Mouse (Mus musculus) megakaryocyte, embryonic 14.5 days (primary cell): Measurements from ENCODE around the gene Pitpnb. TPM values are rescaled to one million over a fixed set of nuclear protein-coding genes. Genes with fewer than 3 reads are reported as not detected.

Experiments used
- H3K27me3 ChIP-seq: replicated peaks from 2 replicates; pipeline ENCODE3; 2012; ENCODE audit warnings: inconsistent platforms
- H3K36me3 ChIP-seq: replicated peaks from 2 replicates; pipeline ENCODE3; 2012; ENCODE audit warnings: low read length, inconsistent platforms, mixed read lengths
- H3K4me1 ChIP-seq: 2 replicates; pipeline ENCODE4 v1.6.1; 2012; ENCODE audit warnings: inconsistent platforms
- H3K4me3 ChIP-seq: replicated peaks from 2 replicates; pipeline ENCODE3; 2012; ENCODE audit warnings: moderate library complexity, mild to moderate bottlenecking, inconsistent platforms
- H3K9me3 ChIP-seq: 2 replicates; pipeline ENCODE4 v1.6.1; 2012; ENCODE audit warnings: inconsistent platforms
- FLI1 ChIP-seq: IDR thresholded peaks from 2 replicates; pipeline ENCODE4 v1.6.1; 2012; ENCODE audit warnings: low read length, inconsistent platforms, mixed read lengths
- GATA1 ChIP-seq: IDR thresholded peaks from 3 replicates; pipeline ENCODE4 v1.6.1; 2012; ENCODE audit warnings: mixed read lengths, low read length, inconsistent platforms, borderline replicate concordance
- polyA plus RNA-seq: library from polyadenylated mRNA; stranded (reverse); fragments of >175 nt; gene quantifications from 2 replicates; pipeline ENCODE4 v1.2.3, GENCODE M21; 2012; ENCODE audit warnings: low replicate concordance; ENCODE audit not compliant: insufficient read depth

Gene Pitpnb
- polyA plus RNA-seq, 1 experiment, result 21.4 TPM

DNA sequence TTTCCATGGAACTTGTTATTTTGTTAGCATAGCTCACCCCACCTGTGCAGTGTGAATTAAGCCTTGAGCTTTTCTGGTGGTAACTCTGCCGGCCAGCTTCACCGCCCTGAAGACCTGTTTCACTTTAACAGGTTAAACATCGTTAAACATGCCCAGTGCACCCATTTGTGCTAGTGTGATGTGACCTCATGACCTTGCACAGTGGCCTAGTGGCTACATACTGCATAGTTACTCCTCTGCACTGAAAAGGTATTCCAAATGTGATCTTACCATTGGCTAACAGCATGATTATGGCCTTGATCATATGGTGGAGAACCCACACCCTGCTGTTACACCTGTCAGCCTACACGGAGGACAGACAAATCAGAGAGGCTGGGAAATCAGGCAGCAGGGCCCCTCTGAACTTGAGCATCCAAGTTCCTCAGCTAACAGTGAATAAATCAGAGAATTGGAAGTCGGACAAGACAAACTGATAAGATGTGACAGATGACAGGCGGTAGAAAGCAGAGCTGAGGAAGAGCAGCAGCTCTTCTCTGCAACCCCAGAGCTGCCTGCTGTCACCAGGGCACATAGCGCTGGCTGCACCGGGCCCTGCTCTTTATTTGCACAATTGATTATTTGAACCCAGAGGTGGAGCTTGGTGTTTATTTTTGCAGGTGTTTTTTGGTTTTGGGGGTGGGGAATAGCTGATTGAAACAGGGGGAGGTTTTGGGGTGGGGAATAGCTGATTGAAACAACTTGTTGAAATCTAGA, 5.6 kb downstream of the Pitpnb start:
- TF ChIP-seq FLI1 (no peak), GATA1 (no peak)
- Histone ChIP-seq H3K36me3 (peaks cover 80% of the 10 kb centered on the region), H3K27me3 (no peaks in the 10 kb centered on the region)

DNA sequence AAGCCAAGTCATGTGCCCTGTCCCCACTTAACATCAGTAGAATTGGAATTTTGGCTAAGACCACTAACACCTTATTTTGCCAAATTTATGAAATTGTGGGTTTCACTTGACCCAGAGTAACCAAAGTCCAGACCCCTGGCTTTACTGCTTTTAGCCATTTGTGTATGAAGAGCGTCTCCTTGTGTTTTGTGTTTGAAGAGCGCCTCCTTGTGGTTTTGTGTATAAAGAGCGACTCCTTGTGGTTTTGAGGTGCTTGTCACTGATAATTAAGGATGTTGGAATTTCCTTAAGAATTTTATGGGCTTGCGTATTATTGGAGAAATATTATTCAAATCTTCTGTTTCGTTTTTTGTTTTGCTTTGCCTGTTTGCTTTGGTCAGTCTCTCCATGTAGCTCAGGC, 11.0 kb downstream of the Pitpnb start:
- Histone ChIP-seq H3K9me3 (no peaks in the 10 kb centered on the region), H3K36me3 (peaks cover 99% of the 10 kb centered on the region), H3K27me3 (no peaks in the 10 kb centered on the region), H3K4me3 (no peak overlapping the region), H3K4me1 (peaks cover 44% of the 10 kb centered on the region)
- TF ChIP-seq GATA1 (no peak), FLI1 (no peak)

More for the DNA sequence above, 5.6 kb downstream of the Pitpnb start:
- H3K9me3 ChIP-seq, result no peaks in the 10 kb centered on the region
- H3K4me1 ChIP-seq, result peaks cover 69% of the 10 kb centered on the region
- H3K4me3 ChIP-seq, result no peak overlapping the region

DNA sequence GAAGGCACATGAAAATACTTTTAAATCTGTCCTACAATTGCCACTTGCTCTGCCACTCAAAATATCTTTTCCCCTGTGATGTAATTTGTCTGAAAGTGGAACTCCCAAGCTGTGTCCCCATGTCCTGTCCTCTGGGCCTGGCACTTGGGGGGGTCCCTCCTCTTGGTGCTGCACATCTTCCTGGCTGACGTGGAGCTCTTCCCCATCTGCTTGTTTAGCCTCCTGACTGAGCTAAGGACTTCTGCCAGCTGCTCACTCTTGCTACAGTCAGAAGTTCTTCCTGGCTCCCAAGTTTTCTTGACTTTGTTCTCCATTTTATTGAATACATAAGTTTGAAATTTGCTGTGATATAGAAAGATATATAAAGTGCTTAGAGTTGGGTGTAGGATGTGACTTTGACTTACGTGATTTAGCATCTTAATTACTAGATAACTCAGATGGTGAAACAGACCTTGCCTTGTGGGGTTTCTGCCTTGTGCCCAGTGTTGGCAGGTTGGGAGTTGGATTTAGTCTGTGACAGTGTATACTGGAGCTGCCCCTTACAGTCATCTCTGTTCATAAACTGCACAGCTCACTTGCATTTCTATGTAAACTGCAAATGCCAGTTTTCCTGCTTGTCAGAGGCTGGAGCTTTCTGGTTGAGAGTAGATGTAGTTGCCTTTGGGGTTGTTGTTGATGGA, 14.3 kb downstream of the Pitpnb start:
- TF ChIP-seq FLI1, result no peak
- Histone ChIP-seq H3K4me3 (no peak overlapping the region), H3K27me3 (no peaks in the 10 kb centered on the region), H3K36me3 (peaks cover 100% of the 10 kb centered on the region), H3K9me3 (no peaks in the 10 kb centered on the region), H3K4me1 (peaks cover 30% of the 10 kb centered on the region)

DNA sequence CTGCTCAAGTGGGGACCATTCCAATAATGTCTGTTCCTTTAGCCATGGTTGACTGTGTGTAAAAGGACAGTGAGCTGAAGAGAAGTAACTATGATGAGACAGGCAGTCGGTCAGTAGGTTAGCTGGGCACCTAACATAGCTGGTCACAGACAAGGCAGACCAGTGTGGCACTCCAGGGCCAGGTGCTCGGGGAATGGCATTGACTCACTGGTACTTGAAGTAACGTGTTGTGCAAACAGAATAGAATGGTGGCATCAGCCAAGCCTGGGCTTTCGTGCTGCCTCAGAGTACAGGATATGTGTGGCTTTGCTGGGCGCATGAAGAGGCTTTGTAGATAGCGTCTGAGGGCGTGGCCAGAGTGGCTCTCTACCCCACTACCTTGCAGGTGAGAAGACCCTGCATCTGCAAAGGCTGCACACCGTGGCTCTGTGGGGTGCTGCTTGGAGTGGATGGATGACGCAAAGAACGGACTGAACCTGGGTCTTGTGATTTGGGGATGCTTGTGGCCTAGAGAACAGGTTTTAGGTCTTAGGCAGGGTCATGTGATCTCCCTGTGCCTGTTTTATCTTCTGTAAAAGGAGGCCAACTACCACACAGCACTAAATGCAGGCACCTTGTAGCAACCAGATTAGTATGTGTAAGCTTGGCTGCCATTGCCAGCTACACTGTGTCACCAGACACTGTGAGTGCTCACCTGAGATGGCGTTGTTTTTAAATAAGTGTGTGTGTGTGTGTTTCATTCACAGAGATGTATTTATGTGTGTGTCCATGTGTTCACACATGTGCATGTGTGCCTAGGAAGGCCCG, 26.5 kb downstream of the Pitpnb start:
- Histone ChIP-seq H3K4me3 (no peak overlapping the region), H3K27me3 (no peaks in the 10 kb centered on the region), H3K9me3 (no peaks in the 10 kb centered on the region), H3K4me1 (peaks cover 31% of the 10 kb centered on the region), H3K36me3 (peaks cover 62% of the 10 kb centered on the region)
- no peak for TF ChIP-seq GATA1
- TF ChIP-seq FLI1, result no peak

DNA sequence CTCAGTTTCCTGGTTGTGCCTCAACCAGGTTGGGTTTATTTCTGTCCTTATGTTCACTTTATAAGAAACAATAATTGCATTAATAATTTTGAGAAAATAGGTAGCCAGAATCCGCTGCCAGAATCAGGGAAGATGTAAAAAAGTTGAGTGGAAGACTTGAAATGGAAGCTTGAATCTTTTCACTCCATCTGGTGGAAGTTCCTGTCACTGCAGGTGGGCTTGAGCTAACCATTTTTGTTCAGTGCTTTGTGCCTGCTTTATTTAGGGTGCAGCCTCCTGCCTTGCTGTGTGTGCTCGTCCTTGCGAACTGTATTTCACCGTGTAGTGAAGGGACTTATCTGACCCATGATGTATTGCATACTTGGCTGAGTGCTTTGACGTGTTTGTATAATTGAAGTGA, 30.0 kb downstream of the Pitpnb start:
- no peak for TF ChIP-seq FLI1
- no peak for TF ChIP-seq GATA1
- Histone ChIP-seq H3K4me1 (peaks cover 36% of the 10 kb centered on the region), H3K27me3 (no peaks in the 10 kb centered on the region), H3K9me3 (no peaks in the 10 kb centered on the region), H3K4me3 (no peak overlapping the region), H3K36me3 (peaks cover 95% of the 10 kb centered on the region)

DNA sequence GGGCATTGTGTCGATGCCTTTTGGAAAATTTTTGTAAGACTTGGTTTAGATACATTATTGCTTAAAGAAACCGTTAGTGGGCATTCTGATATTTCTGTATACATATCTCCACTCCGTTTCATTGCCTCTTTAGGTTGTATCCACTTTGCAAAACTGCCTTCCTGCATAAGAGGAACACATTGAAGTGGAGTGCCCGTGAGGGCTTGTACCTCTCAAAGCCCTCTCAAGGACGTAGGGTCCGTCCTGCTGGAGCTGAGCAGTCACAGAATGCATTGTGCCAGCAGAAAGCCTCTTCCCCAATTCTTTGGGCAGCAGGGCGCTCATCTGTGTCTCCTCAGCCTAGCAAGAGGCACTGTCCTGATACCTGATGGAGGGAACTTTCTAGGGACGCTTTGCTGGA, 30.5 kb downstream of the Pitpnb start:
- TF ChIP-seq GATA1 (no peak), FLI1 (no peak)
- Histone ChIP-seq H3K4me3 (no peak overlapping the region), H3K9me3 (no peaks in the 10 kb centered on the region), H3K4me1 (peaks cover 36% of the 10 kb centered on the region), H3K36me3 (peaks cover 97% of the 10 kb centered on the region), H3K27me3 (no peaks in the 10 kb centered on the region)

DNA sequence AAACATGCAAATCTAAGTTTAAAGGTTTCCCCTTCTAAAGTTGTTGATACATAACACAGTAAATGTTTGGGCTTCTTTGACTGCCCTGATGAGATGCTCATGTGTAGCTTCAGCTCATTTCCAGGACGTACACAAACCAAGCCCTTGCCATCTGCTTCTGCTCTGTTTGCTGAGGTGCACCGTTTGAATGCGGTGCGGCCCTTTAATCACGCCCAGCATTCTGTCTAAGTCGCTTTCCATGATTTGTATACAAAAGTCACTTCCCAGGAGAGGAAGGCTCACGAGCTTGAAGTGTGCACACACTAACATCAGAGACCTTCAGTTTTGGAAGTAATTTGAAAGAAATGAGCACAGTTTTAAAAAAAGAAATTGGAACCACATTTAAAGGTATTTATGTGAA, 31.3 kb downstream of the Pitpnb start:
- peaks cover 31% of the 10 kb centered on the region for H3K4me1 ChIP-seq
- peaks cover 97% of the 10 kb centered on the region for H3K36me3 ChIP-seq
- TF ChIP-seq GATA1 (no peak), FLI1 (no peak)
- H3K27me3 ChIP-seq, result no peaks in the 10 kb centered on the region
- no peak overlapping the region for H3K4me3 ChIP-seq
- no peaks in the 10 kb centered on the region for H3K9me3 ChIP-seq

DNA sequence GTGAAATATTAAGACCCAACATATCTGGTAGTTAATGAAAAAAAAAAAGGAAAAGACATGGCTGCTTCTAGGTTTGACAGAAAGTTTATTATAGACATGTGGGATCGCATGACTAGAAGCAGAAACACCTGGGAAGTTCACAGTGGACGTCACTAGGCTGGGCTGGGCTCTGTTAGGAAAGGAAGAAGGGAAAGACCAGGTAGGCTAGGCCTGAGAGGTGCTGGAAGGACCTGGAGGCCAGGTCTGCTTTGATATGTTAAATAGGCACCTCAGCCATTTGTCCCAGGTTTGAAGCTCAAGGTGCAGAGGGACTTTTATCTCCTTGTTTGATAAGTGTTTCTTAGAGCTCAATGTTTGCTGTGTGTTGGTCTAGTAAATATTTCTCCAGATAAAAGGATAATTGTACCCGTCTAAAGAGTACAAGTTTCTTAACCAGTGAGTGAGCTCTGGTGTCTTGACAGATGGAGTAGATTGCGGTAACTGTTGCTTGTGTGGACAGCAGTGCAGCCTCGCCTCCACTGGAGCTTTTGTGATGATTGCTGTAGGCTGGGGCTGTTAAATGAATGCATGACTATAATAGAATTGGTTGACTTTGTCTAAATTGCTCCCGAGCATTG, 33.0 kb downstream of the Pitpnb start:
- peaks cover 17% of the 10 kb centered on the region for H3K4me1 ChIP-seq
- TF ChIP-seq FLI1 (no peak), GATA1 (no peak)
- H3K36me3 ChIP-seq, result peaks cover 97% of the 10 kb centered on the region
- no peak overlapping the region for H3K4me3 ChIP-seq
- no peaks in the 10 kb centered on the region for H3K9me3 ChIP-seq
- no peaks in the 10 kb centered on the region for H3K27me3 ChIP-seq

DNA sequence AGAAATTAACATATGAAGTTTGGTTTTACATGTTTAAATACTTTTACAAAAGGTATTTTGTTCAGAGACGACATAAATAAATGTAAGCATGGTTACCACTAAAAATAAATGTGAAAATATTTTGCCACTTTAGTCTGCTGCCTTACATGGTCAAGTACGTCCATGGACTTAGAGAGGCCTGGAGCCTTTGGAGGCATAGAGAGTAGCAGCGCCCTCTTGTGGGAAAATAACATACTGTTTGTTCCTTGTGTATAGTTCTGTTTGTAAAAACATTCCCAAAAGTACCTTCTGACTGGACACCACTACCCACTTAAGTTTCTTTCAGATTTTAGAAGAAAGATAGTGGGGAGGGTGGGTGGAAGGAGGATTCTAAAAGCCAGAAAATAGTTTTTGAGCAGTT, 34.0 kb downstream of the Pitpnb start:
- peaks cover 8% of the 10 kb centered on the region for H3K4me1 ChIP-seq
- TF ChIP-seq FLI1 (no peak), GATA1 (no peak)
- no peak overlapping the region for H3K4me3 ChIP-seq
- H3K27me3 ChIP-seq, result no peaks in the 10 kb centered on the region
- no peaks in the 10 kb centered on the region for H3K9me3 ChIP-seq
- peaks cover 97% of the 10 kb centered on the region for H3K36me3 ChIP-seq

DNA sequence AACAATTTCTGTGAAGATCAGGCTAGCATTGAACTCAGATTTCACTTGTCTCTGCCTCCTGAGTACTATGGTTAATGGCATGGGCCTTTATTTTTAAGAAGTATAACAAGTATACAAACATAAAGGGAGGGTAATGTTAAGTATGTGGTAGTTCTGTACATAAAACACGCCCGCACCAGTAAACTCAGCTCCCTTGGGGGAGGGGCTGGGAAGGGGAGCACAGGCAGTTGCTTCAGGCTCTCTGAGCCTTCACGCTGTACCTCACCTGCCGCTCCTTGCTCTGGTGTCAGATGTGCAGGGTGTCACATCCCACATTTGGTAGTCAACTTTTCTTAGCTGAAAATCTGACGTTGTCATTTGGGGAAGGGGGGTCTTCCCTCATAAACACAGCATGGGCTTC, 35.6 kb downstream of the Pitpnb start:
- H3K9me3 ChIP-seq, result no peaks in the 10 kb centered on the region
- H3K4me1 ChIP-seq, result peaks cover 6% of the 10 kb centered on the region
- H3K27me3 ChIP-seq, result no peaks in the 10 kb centered on the region
- H3K4me3 ChIP-seq, result no peak overlapping the region
- peaks cover 97% of the 10 kb centered on the region for H3K36me3 ChIP-seq
- no peak for TF ChIP-seq FLI1
- no peak for TF ChIP-seq GATA1
